13 mouse cellular contexts compared by ENCODE assay signal in the genomic region with DNA sequence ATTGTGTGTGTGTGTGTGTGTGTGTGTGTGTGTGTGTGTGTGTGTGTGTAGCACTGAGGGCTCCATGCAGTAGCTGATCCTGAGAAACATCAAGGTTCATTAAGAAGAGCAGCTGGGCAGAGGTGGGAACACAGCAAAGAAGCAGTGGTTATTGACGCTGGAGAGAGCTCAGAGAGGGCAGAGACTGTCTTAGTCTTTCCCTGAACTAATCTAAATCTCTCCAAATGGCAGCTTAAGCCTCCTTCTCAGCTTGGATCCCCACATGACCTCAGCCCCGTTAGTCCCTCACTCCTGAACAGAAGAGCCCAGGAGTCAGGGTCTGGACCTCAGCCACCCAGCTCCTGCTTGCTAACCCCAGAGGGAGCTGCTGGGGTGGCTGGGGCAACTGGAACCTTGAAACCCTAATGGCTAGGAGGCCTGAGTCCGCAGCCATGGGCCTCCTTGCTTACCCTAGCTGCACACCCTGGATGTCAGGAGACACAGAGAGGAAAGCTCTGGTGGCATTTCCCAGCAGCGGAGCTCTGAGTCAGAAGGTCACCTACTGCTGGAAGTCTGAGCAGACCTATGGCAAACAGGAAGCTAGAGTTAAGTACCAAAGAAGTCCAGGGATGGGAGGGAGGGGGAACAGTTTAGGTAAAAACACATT. TPM values are rescaled to one million over a fixed set of nuclear protein-coding genes. Genes with fewer than 3 reads are reported as not detected.
A peak's percentile ranks its signal among the peaks of the same experiment; 100 is the strongest.
DNase-seq lines count a peak whose midpoint lies in the region; ATAC-seq and TF ChIP-seq lines count a peak whose summit lies in the region.
"Had no signal": no experiment of that assay in that cellular context is flagged by ENCODE, and none has a peak within 500 bp of the region (broad histone marks: within the 10 kb centered on the region; RNA-seq: fewer than 3 reads in every experiment).

No protein-coding gene starts in this region.

- no peak overlapping the region for H3K9ac ChIP-seq in kidney, postnatal 0 days (ENCODE audit: low read depth, low read length)
- no peak overlapping the region for H3K9ac ChIP-seq in intestine, embryonic 14.5 days (ENCODE audit: low read length)
- H3K9ac ChIP-seq: forebrain, embryonic 15.5 days had no signal

- no peaks in the 10 kb centered on the region for H3K36me3 ChIP-seq in kidney, postnatal 0 days (ENCODE audit: insufficient read depth, low read length)
- H3K36me3 ChIP-seq in intestine, embryonic 14.5 days (ENCODE audit: control insufficient read depth, insufficient read depth, low read length), result no peaks in the 10 kb centered on the region
- H3K36me3 ChIP-seq: forebrain, embryonic 15.5 days had no signal

- TF ChIP-seq CTCF in kidney, postnatal 0 days (IDR thresholded peaks at IDR 0.05; ENCODE audit: low read depth), result no peak

- WGBS in kidney, postnatal 0 days, result 47% methylated on average over 4 of the region's 4 CpGs
- 23% methylated on average over 4 of the region's 4 CpGs for WGBS in intestine, embryonic 14.5 days

- peak; percentile 70 for DNase-seq in adrenal gland, adult 2 months
- DNase-seq in adrenal gland, postnatal 4 days (ENCODE audit: low spot score in 2 of 2), result no peak
- no peak for DNase-seq in kidney, postnatal 0 days (ENCODE audit: low spot score)
- DNase-seq in kidney, adult 8-10 months, result no peak
- peak; percentile 49 for DNase-seq in 3134 (ENCODE audit: extremely low read depth, insufficient read length, low spot score)
- DNase-seq in intestine, embryonic 14.5 days (ENCODE audit: low spot score), result no peak
- no peak for DNase-seq in spleen, postnatal 10 days (ENCODE audit: low spot score in 2 of 2)
- DNase-seq in right cerebral cortex, postnatal 25 days, result no peak
- DNase-seq: cerebellum, adult 2 months; gastrocnemius, postnatal 14 days; heart, postnatal 36 days; thymus, adult 2 months had no signal

- H3K4me1 ChIP-seq in kidney, postnatal 0 days (replicated peaks; ENCODE audit: insufficient read depth, low read length), result peaks cover 18% of the 10 kb centered on the region; the same call in 1 of the 2 replicates
- peaks cover 64% of the 10 kb centered on the region for H3K4me1 ChIP-seq in intestine, embryonic 14.5 days (replicated peaks; ENCODE audit: control insufficient read depth, insufficient read depth, low read length)

- no peak overlapping the region for H3K4me2 ChIP-seq in kidney, postnatal 0 days (ENCODE audit: low read length)
- H3K4me2 ChIP-seq in intestine, embryonic 14.5 days (ENCODE audit: low read length), result no peak overlapping the region

- no peaks in the 10 kb centered on the region for H3K9me3 ChIP-seq in kidney, postnatal 0 days (replicated peaks; ENCODE audit: low read length)
- no peaks in the 10 kb centered on the region for H3K9me3 ChIP-seq in intestine, embryonic 14.5 days (ENCODE audit: control insufficient read depth, low read length)
- H3K9me3 ChIP-seq: forebrain, embryonic 15.5 days had no signal

- H3K27ac ChIP-seq in kidney, postnatal 0 days, result 0 out of 2 replicates have a peak overlapping the region, but pooled peaks have one; percentile 1
- peak overlapping the region; percentile 66 for H3K27ac ChIP-seq in intestine, embryonic 14.5 days (ENCODE audit: low read depth)
- H3K27ac ChIP-seq: forebrain, embryonic 15.5 days had no signal

- no peaks in the 10 kb centered on the region for H3K27me3 ChIP-seq in kidney, postnatal 0 days (ENCODE audit: insufficient read depth, low read length)
- no peaks in the 10 kb centered on the region for H3K27me3 ChIP-seq in intestine, embryonic 14.5 days (replicated peaks; ENCODE audit: control insufficient read depth, insufficient read depth, low read length)
- H3K27me3 ChIP-seq: forebrain, embryonic 15.5 days had no signal

- H3K4me3 ChIP-seq in kidney, postnatal 0 days (replicated peaks; ENCODE audit: low read depth, low read length), result no peak overlapping the region
- H3K4me3 ChIP-seq in intestine, embryonic 14.5 days (ENCODE audit: low read depth, low read length), result no peak overlapping the region
- H3K4me3 ChIP-seq: forebrain, embryonic 15.5 days had no signal

- ATAC-seq in kidney, postnatal 0 days (replicated peaks; ENCODE audit: low FRiP score, low read depth), result no peak
- no peak for ATAC-seq in intestine, embryonic 14.5 days (replicated peaks; ENCODE audit: low FRiP score, low TSS enrichment, low read depth)
- ATAC-seq: forebrain, embryonic 15.5 days had no signal

RNA-seq across cellular contexts. Expression of a gene that starts 2.1 kb away (rescaled TPM):
- total RNA-seq in adrenal gland, adult 2 months (2021), result 1 to 10 TPM; 2.2 to 5.1 TPM
- polyA plus RNA-seq in adrenal gland, adult 2 months (2012; rRNA removed), result 4.5 and 6.5 TPM in 2 replicates
- total RNA-seq in adrenal gland, postnatal 4 days (2021), result 1 to 10 TPM; 4.1 to 5.8 TPM
- 0.74 and 0.88 TPM in 2 replicates for polyA plus RNA-seq in kidney, postnatal 0 days (2015; fragmentation: Nextera tagmentation; extraction: Ambion mirVana)
- 5.1 and 5.6 TPM in 2 replicates for polyA plus RNA-seq in intestine, embryonic 14.5 days (2014; fragmentation: Nextera tagmentation; extraction: Ambion mirVana)

Comparison
In these comparisons a context has a peak if more than half of its experiments do, and no peak if none do; other contexts are left out.
1. DNase-seq: peak in adrenal gland, adult 2 months (single experiment) and 3134 (single experiment); none in adrenal gland, postnatal 4 days (0 of 2), kidney, postnatal 0 days (single experiment), kidney, adult 8-10 months (0 of 2), intestine, embryonic 14.5 days (single experiment), spleen, postnatal 10 days (0 of 2) and right cerebral cortex, postnatal 25 days (single experiment).